Mouse (Mus musculus): ENCODE measurements around the gene Rpl35. TPM values are rescaled to one million over a fixed set of nuclear protein-coding genes. Genes with fewer than 3 reads are reported as not detected.
A peak's percentile ranks its signal among the peaks of the same experiment; 100 is the strongest.

Rpl35 gene
- total RNA-seq, 1 experiment, result 1,524 TPM

- Histone ChIP-seq H3K27ac (ENCODE audit: insufficient read depth, low read depth, low read length, poor library complexity, severe bottlenecking) (no peak overlapping the region), H3K9me3 (ENCODE audit: control insufficient read depth, insufficient read depth, low read depth, low read length) (no peaks in the 10 kb centered on the region), H3K9ac (ENCODE audit: insufficient read depth, low read depth, low read length, poor library complexity, severe bottlenecking) (peak overlapping the region; percentile 99), H3K4me3 (ENCODE audit: insufficient read depth in 1 of 2, low read depth in 1 of 2, low read length in 2 of 2, poor library complexity in 1 of 2, severe bottlenecking in 1 of 2) (peak overlapping the region; percentile 78 to 98), H3K4me1 (ENCODE audit: control insufficient read depth in 2 of 2, insufficient read depth in 2 of 2, low read length in 2 of 2, poor library complexity in 1 of 2) (peaks cover 3 to 4% of the 10 kb centered on the region in 2 experiments; a peak in 3 of 4 replicates), H3K36me3 (ENCODE audit: control insufficient read depth, insufficient read depth, low read length, poor library complexity, severe bottlenecking) (peaks cover 16% of the 10 kb centered on the region)
- TF ChIP-seq CHD2 (IDR thresholded peaks at IDR 0.05; ENCODE audit: low read depth, low read length) (no peak), ZC3H11A (IDR thresholded peaks at IDR 0.05; ENCODE audit: borderline replicate concordance, low read depth, low read length) (no peak), MAFK (IDR thresholded peaks at IDR 0.05; ENCODE audit: insufficient read depth, low read depth, low read length) (no peak), ZNF384 (IDR thresholded peaks at IDR 0.05; ENCODE audit: low read depth, low read length) (no peak), HCFC1 (IDR thresholded peaks at IDR 0.05; ENCODE audit: borderline replicate concordance, insufficient read depth, low read length) (no peak)
- in situ Hi-C loops (cut with MboI; ENCODE audit: low sequenced_read_pairs in 2 of 2, unreplicated experiment in 2 of 2), result no loop called here
- no peak for DNase-seq (ENCODE audit: low read depth, low spot score)
Measured at GRCm38 (mm10) chr2:39008954-39009365, 3.5 kb upstream of the Rpl35 start.

DNA sequence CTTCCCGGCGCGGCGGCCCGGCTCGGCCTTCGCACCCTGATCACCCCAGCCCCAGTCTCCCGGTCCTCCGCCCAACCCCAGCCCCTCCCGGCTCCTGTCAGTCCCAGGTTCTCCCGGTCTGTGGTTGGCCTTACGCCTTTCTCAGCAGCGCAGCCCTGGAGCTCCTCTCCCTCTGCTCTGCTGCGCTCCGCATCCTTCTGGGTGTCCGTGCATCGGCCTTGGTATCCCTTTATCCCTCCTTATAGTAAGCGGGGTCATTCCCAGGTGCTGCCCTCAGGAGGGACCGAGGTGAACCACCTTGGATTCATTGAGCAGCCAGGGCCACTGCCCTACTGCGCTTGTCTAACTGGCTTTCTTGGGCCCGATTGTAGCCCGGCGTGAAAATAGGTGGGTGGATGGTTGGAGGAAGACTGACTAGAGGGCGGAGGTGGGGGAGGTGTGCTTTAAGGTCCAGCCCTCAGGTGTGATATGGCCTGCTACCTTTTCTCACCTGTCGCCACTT, 3.0 kb upstream of the Rpl35 start:
- Histone ChIP-seq H3K4me3 (ENCODE audit: insufficient read depth in 1 of 2, low read depth in 1 of 2, low read length in 2 of 2, poor library complexity in 1 of 2, severe bottlenecking in 1 of 2) (peak overlapping the region; percentile 78 to 98), H3K4me1 (ENCODE audit: control insufficient read depth in 2 of 2, insufficient read depth in 2 of 2, low read length in 2 of 2, poor library complexity in 1 of 2) (peaks cover 3 to 4% of the 10 kb centered on the region in 2 experiments; a peak in 3 of 4 replicates), H3K27ac (ENCODE audit: insufficient read depth, low read depth, low read length, poor library complexity, severe bottlenecking) (peak overlapping the region; percentile 72; the same call in 1 of the 2 replicates), H3K36me3 (ENCODE audit: control insufficient read depth, insufficient read depth, low read length, poor library complexity, severe bottlenecking) (peaks cover 19% of the 10 kb centered on the region), H3K9ac (ENCODE audit: insufficient read depth, low read depth, low read length, poor library complexity, severe bottlenecking) (peak overlapping the region; percentile 99), H3K9me3 (ENCODE audit: control insufficient read depth, insufficient read depth, low read depth, low read length) (no peaks in the 10 kb centered on the region)
- in situ Hi-C loops (cut with MboI; ENCODE audit: low sequenced_read_pairs in 2 of 2, unreplicated experiment in 2 of 2), result no loop called here
- TF ChIP-seq ZC3H11A (IDR thresholded peaks at IDR 0.05; ENCODE audit: borderline replicate concordance, low read depth, low read length), result no peak
- TF ChIP-seq MAFK (IDR thresholded peaks at IDR 0.05; ENCODE audit: insufficient read depth, low read depth, low read length), result no peak
- TF ChIP-seq HCFC1 (IDR thresholded peaks at IDR 0.05; ENCODE audit: borderline replicate concordance, insufficient read depth, low read length), result no peak
- TF ChIP-seq ZNF384 (IDR thresholded peaks at IDR 0.05; ENCODE audit: low read depth, low read length), result no peak
- no peak for TF ChIP-seq CHD2 (IDR thresholded peaks at IDR 0.05; ENCODE audit: low read depth, low read length)
- DNase-seq (ENCODE audit: low read depth, low spot score), result no peak

- DNase-seq (ENCODE audit: low read depth, low spot score), result peak; percentile 85
- Histone ChIP-seq H3K9ac (ENCODE audit: insufficient read depth, low read depth, low read length, poor library complexity, severe bottlenecking) (peak overlapping the region; percentile 99), H3K9me3 (ENCODE audit: control insufficient read depth, insufficient read depth, low read depth, low read length) (no peaks in the 10 kb centered on the region), H3K27ac (ENCODE audit: insufficient read depth, low read depth, low read length, poor library complexity, severe bottlenecking) (peak overlapping the region; percentile 72), H3K4me3 (ENCODE audit: insufficient read depth in 1 of 2, low read depth in 1 of 2, low read length in 2 of 2, poor library complexity in 1 of 2, severe bottlenecking in 1 of 2) (peak overlapping the region; percentile 78 to 98), H3K36me3 (ENCODE audit: control insufficient read depth, insufficient read depth, low read length, poor library complexity, severe bottlenecking) (peaks cover 21% of the 10 kb centered on the region), H3K4me1 (ENCODE audit: control insufficient read depth in 2 of 2, insufficient read depth in 2 of 2, low read length in 2 of 2, poor library complexity in 1 of 2) (peaks cover 4% of the 10 kb centered on the region in 2 experiments; a peak in 3 of 4 replicates)
- TF ChIP-seq HCFC1 (IDR thresholded peaks at IDR 0.05; ENCODE audit: borderline replicate concordance, insufficient read depth, low read length) (peak; percentile 68), MAFK (IDR thresholded peaks at IDR 0.05; ENCODE audit: insufficient read depth, low read depth, low read length) (no peak)
- in situ Hi-C loops (cut with MboI; ENCODE audit: low sequenced_read_pairs in 2 of 2, unreplicated experiment in 2 of 2), result no loop called here
Measured at GRCm38 (mm10) chr2:39007865-39008264, 2.4 kb upstream of the Rpl35 start.

DNA sequence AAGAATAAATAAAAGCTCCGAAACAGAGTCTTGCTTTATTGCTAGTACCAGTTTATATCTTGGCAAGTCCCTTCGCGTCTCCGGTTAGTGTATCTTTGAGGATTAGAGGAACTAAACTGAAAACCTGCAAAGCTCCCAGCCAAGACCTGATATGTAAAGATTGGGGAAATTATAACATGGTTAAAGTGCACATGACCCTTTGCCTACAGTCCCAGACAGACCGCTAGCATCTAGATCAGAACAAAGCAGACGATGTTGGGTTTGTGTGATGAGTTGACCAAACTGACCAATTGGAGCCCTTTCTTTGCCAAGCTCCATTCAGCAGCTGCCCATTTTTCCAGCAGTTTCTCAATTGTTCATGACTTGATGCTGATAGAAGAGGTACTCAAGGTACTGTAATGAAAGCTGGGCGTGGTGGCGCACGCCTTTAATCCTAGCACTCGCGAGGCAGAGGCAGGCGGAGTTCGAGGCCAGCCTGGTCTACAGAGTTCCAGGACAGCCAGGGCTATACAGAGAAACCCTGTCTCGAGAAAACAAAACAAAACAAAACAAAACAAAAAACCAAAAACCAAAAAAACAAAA, 816 bp upstream of the Rpl35 start:
- H3K9me3 ChIP-seq (ENCODE audit: control insufficient read depth, insufficient read depth, low read depth, low read length), result no peaks in the 10 kb centered on the region
- no peak for TF ChIP-seq HCFC1 (IDR thresholded peaks at IDR 0.05; ENCODE audit: borderline replicate concordance, insufficient read depth, low read length)
- TF ChIP-seq ZNF384 (IDR thresholded peaks at IDR 0.05; ENCODE audit: low read depth, low read length), result no peak
- no peak for TF ChIP-seq CHD2 (IDR thresholded peaks at IDR 0.05; ENCODE audit: low read depth, low read length)
- TF ChIP-seq MAFK (IDR thresholded peaks at IDR 0.05; ENCODE audit: insufficient read depth, low read depth, low read length), result no peak
- no peak for TF ChIP-seq ZC3H11A (IDR thresholded peaks at IDR 0.05; ENCODE audit: borderline replicate concordance, low read depth, low read length)
- no peak for DNase-seq (ENCODE audit: low read depth, low spot score)
- peak overlapping the region; percentile 82 to 85; a peak in 3 of 4 replicates for H3K4me3 ChIP-seq (ENCODE audit: insufficient read depth in 1 of 2, low read depth in 1 of 2, low read length in 2 of 2, poor library complexity in 1 of 2, severe bottlenecking in 1 of 2)
- in situ Hi-C loops (cut with MboI; ENCODE audit: low sequenced_read_pairs in 2 of 2, unreplicated experiment in 2 of 2), result no loop called here
- H3K9ac ChIP-seq (ENCODE audit: insufficient read depth, low read depth, low read length, poor library complexity, severe bottlenecking), result peak overlapping the region; percentile 66; the same call in 1 of the 2 replicates
- peaks cover 35% of the 10 kb centered on the region for H3K36me3 ChIP-seq (ENCODE audit: control insufficient read depth, insufficient read depth, low read length, poor library complexity, severe bottlenecking)
- H3K27ac ChIP-seq (ENCODE audit: insufficient read depth, low read depth, low read length, poor library complexity, severe bottlenecking), result no peak overlapping the region
- H3K4me1 ChIP-seq (ENCODE audit: control insufficient read depth in 2 of 2, insufficient read depth in 2 of 2, low read length in 2 of 2, poor library complexity in 1 of 2), result peaks cover 4 to 10% of the 10 kb centered on the region in 2 experiments; a peak in 3 of 4 replicates

All from ES-E14 (cell line).